Mouse (Mus musculus) urinary bladder, adult 18-20 months (tissue): Measurements from ENCODE around the gene Ahcy.
A peak's percentile ranks its signal among the peaks of the same experiment; 100 is the strongest.
"Not testable (repeated sequence)": the region's sequence is repeated elsewhere in the genome, so short reads cannot be mapped to it uniquely, and the experiment has no call there.

Experiments used
- DNase-seq, 2 experiments: peaks; one replicate each; pipeline ENCODE4 v3.0.0; 2022; ENCODE audit warnings: low spot score in 2 of 2, mixed read lengths in 2 of 2

Ahcy gene

DNA sequence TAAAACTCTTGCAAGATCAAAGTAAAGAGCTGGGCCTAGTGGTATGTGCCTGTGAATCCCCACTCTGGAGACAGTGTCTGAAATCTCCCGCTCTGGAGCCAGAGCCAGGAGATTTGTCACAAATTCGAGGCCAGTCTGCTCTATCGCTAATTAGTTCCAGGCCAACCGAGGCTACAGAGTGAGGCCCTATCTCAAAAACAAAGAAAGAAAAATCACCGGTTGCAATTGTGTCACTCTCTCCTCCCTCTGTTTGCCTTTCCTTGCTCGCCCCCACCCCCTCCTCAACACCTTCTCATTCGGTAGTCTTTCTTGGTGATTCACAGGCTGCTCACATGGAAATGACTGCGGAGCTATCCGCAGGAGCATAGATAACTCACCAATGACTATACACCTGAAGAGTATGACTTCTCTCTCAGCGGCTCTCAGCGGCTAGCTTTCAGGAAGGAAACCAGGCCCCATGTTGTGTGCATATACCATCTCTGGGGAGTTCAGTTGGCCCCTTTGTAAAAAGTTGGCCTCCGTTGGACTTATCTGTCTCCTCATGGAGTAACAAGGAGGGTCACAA lies 551 bp upstream of the Ahcy start:
- peak in 1 of 2 experiments; percentile 28 for DNase-seq

- DNase-seq, result no peak
These were observed 950 bp downstream of the Ahcy start for GRCm38 (mm10) chr2:155073347-155073746.

DNA sequence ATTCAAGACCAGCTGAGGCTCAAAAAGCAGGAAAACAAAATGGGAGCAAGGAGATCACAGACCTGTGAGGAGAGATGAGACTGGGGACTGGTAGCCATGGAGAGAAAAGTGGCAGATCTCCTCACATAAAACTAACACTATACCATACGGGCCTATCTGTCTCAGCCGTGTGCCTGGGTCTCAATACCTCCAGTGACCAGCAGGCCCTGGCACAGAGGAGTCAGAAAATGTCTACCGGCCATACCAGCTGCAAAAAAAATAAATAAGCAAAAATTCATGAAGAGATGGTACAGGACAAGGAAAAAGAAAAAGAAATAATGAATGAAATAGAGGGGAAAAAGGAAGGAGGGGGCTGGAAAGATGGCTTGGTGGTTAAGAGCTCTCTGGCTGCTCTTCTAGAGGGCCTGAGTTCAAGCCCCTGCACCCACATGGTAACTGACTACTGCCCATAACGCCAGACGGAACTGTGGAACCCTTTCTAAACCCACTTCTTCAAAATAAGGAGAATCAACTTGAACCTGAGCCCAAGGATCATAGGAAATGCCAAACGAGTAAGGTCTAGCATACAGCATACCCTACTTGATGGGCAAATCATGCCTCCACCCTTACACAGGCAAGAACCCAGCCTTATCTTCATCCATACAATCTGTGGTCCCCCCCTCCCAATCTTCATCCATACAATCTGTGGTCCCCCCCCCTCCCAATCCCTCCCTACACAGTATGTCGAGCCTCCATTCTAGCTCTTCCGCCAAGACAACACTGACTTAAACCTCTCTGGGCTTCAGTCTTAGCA lies 1.7 kb downstream of the Ahcy start:
- DNase-seq, result no peak

DNA sequence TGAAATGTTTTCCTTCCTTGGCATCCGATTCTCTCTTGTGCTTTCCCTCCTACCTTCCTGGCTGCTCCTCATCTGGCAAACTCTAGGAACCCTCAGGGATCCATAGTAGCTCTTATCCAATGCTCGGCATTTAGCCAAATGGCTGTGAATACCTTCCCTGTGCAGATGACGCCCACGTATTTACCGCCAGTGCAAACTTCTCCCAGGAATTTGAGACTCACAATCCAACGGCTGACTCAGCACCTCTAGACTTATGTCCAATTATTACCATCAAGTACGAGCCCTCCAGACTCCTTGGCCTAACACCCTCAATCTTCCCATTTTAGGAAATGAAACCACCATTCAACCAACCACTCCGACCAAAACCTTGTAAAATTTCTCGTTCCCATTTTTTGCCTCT lies 3.3 kb downstream of the Ahcy start:
- DNase-seq, result no peak

GRCm38 (mm10) chr2:155057361-155057760 lies 16.9 kb downstream of the Ahcy start:
- DNase-seq, result no peak

DNA sequence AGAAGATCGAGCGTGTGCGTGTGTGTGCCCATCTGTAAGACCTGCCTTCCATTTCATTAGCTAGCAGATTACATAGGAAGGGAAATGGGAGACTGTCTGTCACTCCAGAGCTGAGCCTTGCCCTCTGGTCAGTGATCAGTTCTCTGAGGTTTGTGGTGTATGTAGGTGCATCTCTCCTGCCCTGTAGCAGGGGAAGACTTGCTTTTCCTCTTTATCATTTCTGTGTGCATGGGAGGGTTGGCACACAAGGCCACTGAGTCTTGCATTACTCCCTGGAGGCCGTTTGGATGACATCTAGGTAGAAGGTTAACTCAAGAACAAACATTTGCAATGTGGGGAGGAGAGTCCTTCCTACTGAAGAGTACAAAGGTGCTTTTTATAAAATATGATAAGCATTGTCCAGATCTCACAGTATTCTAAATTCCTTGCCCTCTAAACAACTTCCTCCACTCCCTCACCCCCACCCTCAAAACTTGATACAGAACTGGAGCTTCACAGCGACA lies 18.2 kb downstream of the Ahcy start:
- no peak for DNase-seq

DNA sequence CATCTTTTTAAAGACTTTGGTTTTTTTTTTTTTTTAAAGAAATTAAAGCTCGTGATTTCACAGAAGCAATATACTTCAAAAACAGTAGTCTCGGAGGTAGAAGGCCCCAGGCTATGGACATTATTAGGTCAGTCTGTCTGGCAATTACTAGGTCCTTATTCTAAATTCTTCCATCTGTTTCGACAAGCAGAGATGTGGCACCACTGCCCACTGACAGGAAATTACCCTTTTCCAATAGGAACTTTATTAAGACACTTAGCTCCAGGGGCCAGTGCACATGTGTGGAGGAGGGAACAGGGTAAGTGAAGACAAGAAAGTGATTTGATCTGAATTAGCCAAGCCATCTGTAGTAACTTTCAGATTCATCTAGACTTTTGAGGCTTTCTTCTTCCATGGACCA lies 19.6 kb downstream of the Ahcy start:
- no peak for DNase-seq

GRCm38 (mm10) chr2:155053512-155053911 lies 20.8 kb downstream of the Ahcy start:
- not testable (repeated sequence) for DNase-seq

GRCm38 (mm10) chr2:155052681-155053080 lies 21.6 kb downstream of the Ahcy start:
- DNase-seq, result no peak

GRCm38 (mm10) chr2:155051622-155052351 lies 22.5 kb downstream of the Ahcy start:
- no peak for DNase-seq

- DNase-seq, result peak; percentile 93 to 95
These were observed 23.6 kb downstream of the Ahcy start for GRCm38 (mm10) chr2:155050504-155051236.

GRCm38 (mm10) chr2:155050108-155050503 lies 24.2 kb downstream of the Ahcy start:
- no peak for DNase-seq

- DNase-seq, result no peak
These were observed 26.7 kb downstream of the Ahcy start for GRCm38 (mm10) chr2:155047452-155048178.

DNA sequence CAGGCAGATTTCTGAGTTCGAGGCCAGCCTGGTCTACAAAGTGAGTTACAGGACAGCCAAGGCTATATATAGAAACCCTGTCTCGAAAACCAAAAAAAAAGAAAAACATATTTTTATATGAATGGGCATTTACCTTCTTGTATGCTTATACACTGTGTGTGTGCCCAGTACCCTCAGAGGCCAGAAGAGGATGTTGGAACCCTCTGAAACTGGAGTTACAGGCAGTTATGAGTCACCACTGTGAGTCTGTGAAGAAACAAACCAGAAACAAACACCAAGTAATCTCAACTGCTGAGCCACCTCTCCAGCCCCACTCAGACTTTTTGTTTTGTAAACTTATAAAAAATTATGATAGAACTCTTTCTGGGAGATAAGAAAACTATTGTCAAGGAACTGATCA lies 27.5 kb downstream of the Ahcy start:
- no peak for DNase-seq

DNA sequence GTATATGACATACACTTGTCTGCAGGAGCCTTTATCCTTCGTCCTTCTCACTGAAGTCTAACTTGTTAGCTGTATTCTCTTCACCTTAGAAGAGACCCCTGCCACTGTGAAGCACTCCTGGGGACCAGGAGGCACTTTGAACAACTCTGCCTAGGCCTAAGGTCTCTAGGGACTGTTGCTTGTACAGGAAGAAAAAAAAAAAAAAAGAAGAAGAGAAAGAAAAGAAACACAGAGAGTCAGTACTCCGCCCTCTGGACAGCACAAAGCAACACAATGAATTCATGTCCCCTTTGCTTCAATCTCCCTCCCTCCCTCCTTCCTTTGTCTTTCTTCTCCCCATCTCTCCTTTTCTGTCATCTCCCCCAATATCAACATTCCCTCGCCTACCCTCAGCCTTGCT lies 29.2 kb downstream of the Ahcy start:
- no peak for DNase-seq

- DNase-seq, result no peak
These were observed 29.8 kb downstream of the Ahcy start for GRCm38 (mm10) chr2:155044542-155044941.

- DNase-seq, result no peak
These were observed 34.3 kb downstream of the Ahcy start for GRCm38 (mm10) chr2:155039956-155040355.

- no peak for DNase-seq
These were observed 41.2 kb downstream of the Ahcy start for GRCm38 (mm10) chr2:155032938-155033710.

- DNase-seq, result no peak
These were observed 43.5 kb downstream of the Ahcy start for GRCm38 (mm10) chr2:155030831-155031230.

GRCm38 (mm10) chr2:155020247-155020826 lies 54.0 kb downstream of the Ahcy start:
- DNase-seq, result not testable (repeated sequence)
